Mouse (Mus musculus): Measurements from ENCODE around the gene Atf5. TPM values are rescaled to one million over a fixed set of nuclear protein-coding genes. Genes with fewer than 3 reads are reported as not detected.

The Atf5 gene
- polyA plus RNA-seq, 1 experiment = 191 TPM

GRCm38 (mm10) chr7:44857042-44857552 lies 40.6 kb upstream of the Atf5 start, which contains the start of gene Pnkp:
Gene Pnkp (plus strand): TSS chr7:44857139.
- under 1% methylated on average over 32 of the region's 32 CpGs for WGBS
- H3K4me3 ChIP-seq (replicated peaks; ENCODE audit: extremely low read depth, low read depth, low read length) = peak within 1 kb of the TSS; percentile 72
- H3K4me1 ChIP-seq (ENCODE audit: control insufficient read depth, insufficient read depth, low read length) = peaks cover 10% of the 10 kb centered on the region
- DNase-seq = peak; percentile 85
- no peak for TF ChIP-seq CTCF (IDR thresholded peaks at IDR 0.05; ENCODE audit: insufficient read depth, low read length)
- peak; percentile 66; the same call in 1 of the 2 replicates for TF ChIP-seq POLR2A (IDR thresholded peaks at IDR 0.05; ENCODE audit: borderline replicate concordance, extremely low read depth, low read depth, low read length)

- Histone ChIP-seq H3K4me3 (replicated peaks; ENCODE audit: extremely low read depth, low read depth, low read length) (peak overlapping the region; percentile 21), H3K4me1 (ENCODE audit: control insufficient read depth, insufficient read depth, low read length) (peaks cover 10% of the 10 kb centered on the region)
- TF ChIP-seq POLR2A (IDR thresholded peaks at IDR 0.05; ENCODE audit: borderline replicate concordance, extremely low read depth, low read depth, low read length) (no peak), CTCF (IDR thresholded peaks at IDR 0.05; ENCODE audit: insufficient read depth, low read length) (no peak)
- 49% methylated on average over 9 of the region's 9 CpGs for WGBS
- DNase-seq = no peak
Measured at GRCm38 (mm10) chr7:44856265-44856916, 39.9 kb upstream of the Atf5 start.

- H3K4me3 ChIP-seq (replicated peaks; ENCODE audit: extremely low read depth, low read depth, low read length) = peak overlapping the region; percentile 84
- no peak for DNase-seq
- H3K4me1 ChIP-seq (ENCODE audit: control insufficient read depth, insufficient read depth, low read length) = peaks cover 15% of the 10 kb centered on the region
- WGBS = 30% methylated on average over 10 of the region's 10 CpGs
- TF ChIP-seq POLR2A (IDR thresholded peaks at IDR 0.05; ENCODE audit: borderline replicate concordance, extremely low read depth, low read depth, low read length) = no peak
- no peak for TF ChIP-seq CTCF (IDR thresholded peaks at IDR 0.05; ENCODE audit: insufficient read depth, low read length)
Measured at GRCm38 (mm10) chr7:44855036-44855435, 38.6 kb upstream of the Atf5 start.

- DNase-seq = peak; percentile 89
- TF ChIP-seq POLR2A (IDR thresholded peaks at IDR 0.05; ENCODE audit: borderline replicate concordance, extremely low read depth, low read depth, low read length) = peak; percentile 72; the same call in 1 of the 2 replicates
- TF ChIP-seq CTCF (IDR thresholded peaks at IDR 0.05; ENCODE audit: insufficient read depth, low read length) = no peak
- Histone ChIP-seq H3K4me3 (replicated peaks; ENCODE audit: extremely low read depth, low read depth, low read length) (peak overlapping the region; percentile 84), H3K4me1 (ENCODE audit: control insufficient read depth, insufficient read depth, low read length) (peaks cover 15% of the 10 kb centered on the region)
- under 1% methylated on average over 45 of the region's 45 CpGs for WGBS
Measured at GRCm38 (mm10) chr7:44854356-44855031, 38.0 kb upstream of the Atf5 start.

- WGBS = 14% methylated on average over 26 of the region's 26 CpGs
- no peak for DNase-seq
- Histone ChIP-seq H3K4me3 (replicated peaks; ENCODE audit: extremely low read depth, low read depth, low read length) (peak overlapping the region; percentile 84), H3K4me1 (ENCODE audit: control insufficient read depth, insufficient read depth, low read length) (peaks cover 15% of the 10 kb centered on the region)
- TF ChIP-seq CTCF (IDR thresholded peaks at IDR 0.05; ENCODE audit: insufficient read depth, low read length) = no peak
- TF ChIP-seq POLR2A (IDR thresholded peaks at IDR 0.05; ENCODE audit: borderline replicate concordance, extremely low read depth, low read depth, low read length) = no peak
Measured at GRCm38 (mm10) chr7:44853596-44854355, 37.3 kb upstream of the Atf5 start.

- peaks cover 14% of the 10 kb centered on the region for H3K4me1 ChIP-seq (ENCODE audit: control insufficient read depth, insufficient read depth, low read length)
- no peak for DNase-seq
- no peak overlapping the region for H3K4me3 ChIP-seq (replicated peaks; ENCODE audit: extremely low read depth, low read depth, low read length)
- 87% methylated on average over 2 of the region's 2 CpGs for WGBS
- TF ChIP-seq POLR2A (IDR thresholded peaks at IDR 0.05; ENCODE audit: borderline replicate concordance, extremely low read depth, low read depth, low read length) = no peak
- no peak for TF ChIP-seq CTCF (IDR thresholded peaks at IDR 0.05; ENCODE audit: insufficient read depth, low read length)
Measured at GRCm38 (mm10) chr7:44853065-44853464, 36.6 kb upstream of the Atf5 start.

GRCm38 (mm10) chr7:44852259-44853027 lies 36.0 kb upstream of the Atf5 start:
- 89% methylated on average over 36 of the region's 36 CpGs for WGBS
- no peak for DNase-seq
- Histone ChIP-seq H3K4me1 (ENCODE audit: control insufficient read depth, insufficient read depth, low read length) (peaks cover 15% of the 10 kb centered on the region), H3K4me3 (replicated peaks; ENCODE audit: extremely low read depth, low read depth, low read length) (no peak overlapping the region)
- TF ChIP-seq POLR2A (IDR thresholded peaks at IDR 0.05; ENCODE audit: borderline replicate concordance, extremely low read depth, low read depth, low read length) = no peak
- TF ChIP-seq CTCF (IDR thresholded peaks at IDR 0.05; ENCODE audit: insufficient read depth, low read length) = no peak

- H3K4me1 ChIP-seq (ENCODE audit: control insufficient read depth, insufficient read depth, low read length) = peaks cover 15% of the 10 kb centered on the region
- no peak overlapping the region for H3K4me3 ChIP-seq (replicated peaks; ENCODE audit: extremely low read depth, low read depth, low read length)
- TF ChIP-seq CTCF (IDR thresholded peaks at IDR 0.05; ENCODE audit: insufficient read depth, low read length) (no peak), POLR2A (IDR thresholded peaks at IDR 0.05; ENCODE audit: borderline replicate concordance, extremely low read depth, low read depth, low read length) (no peak)
- WGBS = 92% methylated on average over 12 of the region's 12 CpGs
- no peak for DNase-seq
Measured at GRCm38 (mm10) chr7:44851625-44852234, 35.3 kb upstream of the Atf5 start.
